Mouse (Mus musculus): ENCODE measurements around the gene Usp49. TPM values are rescaled to one million over a fixed set of nuclear protein-coding genes. Genes with fewer than 3 reads are reported as not detected.
"Not testable (repeated sequence)": the region's sequence is repeated elsewhere in the genome, so short reads cannot be mapped to it uniquely, and the experiment has no call there.

Gene Usp49
- polyA plus RNA-seq, 1 experiment = 4.6 TPM

GRCm38 (mm10) chr17:47633999-47634770 lies 3.7 kb downstream of the Usp49 start:
- DNase-seq (ENCODE audit: low read depth in 1 of 2, low spot score in 2 of 2) = no peak
- Histone ChIP-seq H3K27me3 (ENCODE audit: control insufficient read depth, insufficient read depth, low read length) (no peaks in the 10 kb centered on the region), H3K4me1 (ENCODE audit: control insufficient read depth, insufficient read depth, insufficient read length) (no peaks in the 10 kb centered on the region; the same call in 1 of the 2 replicates), H3K4me3 (ENCODE audit: extremely low read depth, insufficient read depth, insufficient read length) (no peak overlapping the region), H3K36me3 (ENCODE audit: control insufficient read depth, insufficient read depth, low read length) (peaks cover 2% of the 10 kb centered on the region; the same call in 1 of the 2 replicates), H3K27ac (ENCODE audit: insufficient read depth, low read length) (no peak overlapping the region)
- WGBS = 86% methylated on average over 7 of the region's 7 CpGs
- TF ChIP-seq CTCF (IDR thresholded peaks at IDR 0.05; ENCODE audit: extremely low read depth, insufficient read depth, insufficient read length, insufficient replicate concordance) (no peak), POLR2A (IDR thresholded peaks at IDR 0.05; ENCODE audit: low read depth, low read length) (no peak)

GRCm38 (mm10) chr17:47642992-47643391 lies 12.5 kb downstream of the Usp49 start:
- Histone ChIP-seq H3K27ac (ENCODE audit: insufficient read depth, low read length) (no peak overlapping the region), H3K36me3 (ENCODE audit: control insufficient read depth, insufficient read depth, low read length) (no peaks in the 10 kb centered on the region), H3K27me3 (ENCODE audit: control insufficient read depth, insufficient read depth, low read length) (no peaks in the 10 kb centered on the region), H3K4me1 (ENCODE audit: control insufficient read depth, insufficient read depth, insufficient read length) (no peaks in the 10 kb centered on the region), H3K4me3 (ENCODE audit: extremely low read depth, insufficient read depth, insufficient read length) (no peak overlapping the region)
- WGBS = 84% methylated on average over 2 of the region's 2 CpGs
- TF ChIP-seq POLR2A (IDR thresholded peaks at IDR 0.05; ENCODE audit: low read depth, low read length) (no peak), CTCF (IDR thresholded peaks at IDR 0.05; ENCODE audit: extremely low read depth, insufficient read depth, insufficient read length, insufficient replicate concordance) (no peak)
- no peak for DNase-seq (ENCODE audit: low read depth in 1 of 2, low spot score in 2 of 2)

GRCm38 (mm10) chr17:47646683-47647082 lies 16.2 kb downstream of the Usp49 start:
- TF ChIP-seq POLR2A (IDR thresholded peaks at IDR 0.05; ENCODE audit: low read depth, low read length) (no peak), CTCF (IDR thresholded peaks at IDR 0.05; ENCODE audit: extremely low read depth, insufficient read depth, insufficient read length, insufficient replicate concordance) (peak; percentile 12; the same call in 1 of the 2 replicates)
- Histone ChIP-seq H3K4me3 (ENCODE audit: extremely low read depth, insufficient read depth, insufficient read length) (no peak overlapping the region), H3K27me3 (ENCODE audit: control insufficient read depth, insufficient read depth, low read length) (no peaks in the 10 kb centered on the region), H3K36me3 (ENCODE audit: control insufficient read depth, insufficient read depth, low read length) (no peaks in the 10 kb centered on the region), H3K27ac (ENCODE audit: insufficient read depth, low read length) (no peak overlapping the region), H3K4me1 (ENCODE audit: control insufficient read depth, insufficient read depth, insufficient read length) (no peaks in the 10 kb centered on the region)
- 80% methylated on average over 1 of the region's 1 CpGs for WGBS
- DNase-seq (ENCODE audit: low read depth in 1 of 2, low spot score in 2 of 2) = peak; percentile 15 to 55

- no peak for TF ChIP-seq POLR2A (IDR thresholded peaks at IDR 0.05; ENCODE audit: low read depth, low read length)
- no peak for TF ChIP-seq CTCF (IDR thresholded peaks at IDR 0.05; ENCODE audit: extremely low read depth, insufficient read depth, insufficient read length, insufficient replicate concordance)
- no peak for DNase-seq (ENCODE audit: low read depth in 1 of 2, low spot score in 2 of 2)
- WGBS = 88% methylated on average over 4 of the region's 4 CpGs
These were observed 18.5 kb downstream of the Usp49 start for GRCm38 (mm10) chr17:47648966-47649365.

GRCm38 (mm10) chr17:47651953-47652352 lies 21.5 kb downstream of the Usp49 start:
- DNase-seq (ENCODE audit: low read depth in 1 of 2, low spot score in 2 of 2) = no peak
- Histone ChIP-seq H3K36me3 (ENCODE audit: control insufficient read depth, insufficient read depth, low read length) (no peaks in the 10 kb centered on the region), H3K27me3 (ENCODE audit: control insufficient read depth, insufficient read depth, low read length) (no peaks in the 10 kb centered on the region), H3K4me3 (ENCODE audit: extremely low read depth, insufficient read depth, insufficient read length) (no peak overlapping the region), H3K4me1 (ENCODE audit: control insufficient read depth, insufficient read depth, insufficient read length) (no peaks in the 10 kb centered on the region), H3K27ac (ENCODE audit: insufficient read depth, low read length) (no peak overlapping the region)
- WGBS = 89% methylated on average over 2 of the region's 2 CpGs
- TF ChIP-seq CTCF (IDR thresholded peaks at IDR 0.05; ENCODE audit: extremely low read depth, insufficient read depth, insufficient read length, insufficient replicate concordance) = no peak
- TF ChIP-seq POLR2A (IDR thresholded peaks at IDR 0.05; ENCODE audit: low read depth, low read length) = no peak

More at GRCm38 (mm10) chr17:47648966-47649365, 18.5 kb downstream of the Usp49 start:
- H3K27ac ChIP-seq (ENCODE audit: insufficient read depth, low read length) = no peak overlapping the region
- H3K4me3 ChIP-seq (ENCODE audit: extremely low read depth, insufficient read depth, insufficient read length) = no peak overlapping the region
- no peaks in the 10 kb centered on the region for H3K36me3 ChIP-seq (ENCODE audit: control insufficient read depth, insufficient read depth, low read length)
- no peaks in the 10 kb centered on the region for H3K4me1 ChIP-seq (ENCODE audit: control insufficient read depth, insufficient read depth, insufficient read length)
- no peaks in the 10 kb centered on the region for H3K27me3 ChIP-seq (ENCODE audit: control insufficient read depth, insufficient read depth, low read length)

- not testable (repeated sequence) for H3K27me3 ChIP-seq (ENCODE audit: control insufficient read depth, insufficient read depth, low read length); H3K36me3 ChIP-seq (ENCODE audit: control insufficient read depth, insufficient read depth, low read length); H3K27ac ChIP-seq (ENCODE audit: insufficient read depth, low read length); H3K4me1 ChIP-seq (ENCODE audit: control insufficient read depth, insufficient read depth, insufficient read length); H3K4me3 ChIP-seq (ENCODE audit: extremely low read depth, insufficient read depth, insufficient read length); DNase-seq (ENCODE audit: low read depth in 1 of 2, low spot score in 2 of 2)
- 93% methylated on average over 8 of the region's 8 CpGs for WGBS
These were observed 23.9 kb downstream of the Usp49 start for GRCm38 (mm10) chr17:47654346-47654745.

- H3K27me3 ChIP-seq (ENCODE audit: control insufficient read depth, insufficient read depth, low read length) = no peaks in the 10 kb centered on the region
- H3K4me1 ChIP-seq (ENCODE audit: control insufficient read depth, insufficient read depth, insufficient read length) = no peaks in the 10 kb centered on the region
- H3K36me3 ChIP-seq (ENCODE audit: control insufficient read depth, insufficient read depth, low read length) = no peaks in the 10 kb centered on the region
- no peak overlapping the region for H3K4me3 ChIP-seq (ENCODE audit: extremely low read depth, insufficient read depth, insufficient read length)
- TF ChIP-seq CTCF (IDR thresholded peaks at IDR 0.05; ENCODE audit: extremely low read depth, insufficient read depth, insufficient read length, insufficient replicate concordance) (no peak), POLR2A (IDR thresholded peaks at IDR 0.05; ENCODE audit: low read depth, low read length) (no peak)
- DNase-seq (ENCODE audit: low read depth in 1 of 2, low spot score in 2 of 2) = no peak
- H3K27ac ChIP-seq (ENCODE audit: insufficient read depth, low read length) = no peak overlapping the region
- 89% methylated on average over 5 of the region's 5 CpGs for whole genome bisulfite sequencing
These were observed 25.2 kb downstream of the Usp49 start for GRCm38 (mm10) chr17:47655697-47656096.

All from spleen, adult 2 months (tissue).